Mouse (Mus musculus) embryonic fibroblast, embryonic 13.5 days (primary cell): ENCODE measurements at regions not wholly inside any gene's neighbourhood (a gene's known extent, or its start where the extent isn't known, plus 50 kb on each side); places are given as distances from the start of the nearest gene placed in this dataset.

Source experiments
- H3K27ac ChIP-seq: 2 replicates; pipeline ENCODE4 v1.5.1; 2012; ENCODE audit warnings: low read length, control low read depth, inconsistent platforms; ENCODE audit not compliant: insufficient read depth
- H3K4me1 ChIP-seq: 2 replicates; pipeline ENCODE4 v1.6.1; 2011; ENCODE audit warnings: low read length; ENCODE audit not compliant: control insufficient read depth, insufficient read depth
- H3K4me3 ChIP-seq: 2 replicates; pipeline ENCODE4 v1.5.1; 2011; ENCODE audit warnings: mild to moderate bottlenecking, control low read depth, low read length; ENCODE audit not compliant: insufficient read depth
- CTCF ChIP-seq: IDR thresholded peaks from 2 replicates; pipeline ENCODE4 v1.5.1; 2011; ENCODE audit warnings: mild to moderate bottlenecking, control low read depth, low read length, moderate library complexity, borderline replicate concordance; ENCODE audit not compliant: insufficient read depth
- POLR2A ChIP-seq: IDR thresholded peaks from 2 replicates; pipeline ENCODE4 v1.6.1; 2011; ENCODE audit warnings: low read depth, mild to moderate bottlenecking, control low read depth, low read length, moderate library complexity

GRCm38 (mm10) chr10:37249511-37249910, 110.8 kb upstream of the Marcks start:
- TF ChIP-seq CTCF (no peak), POLR2A (no peak)
- Histone ChIP-seq H3K4me1 (no peaks in the 10 kb centered on the region), H3K4me3 (no peak overlapping the region), H3K27ac (0 out of 2 replicates have a peak overlapping the region, but pooled peaks have one; percentile 31)

GRCm38 (mm10) chr10:37247121-37247520, 108.4 kb upstream of the Marcks start:
- Histone ChIP-seq H3K4me1 (no peaks in the 10 kb centered on the region; the same call in 1 of the 2 replicates), H3K27ac (no peak overlapping the region), H3K4me3 (no peak overlapping the region)
- no peak for TF ChIP-seq CTCF
- no peak for TF ChIP-seq POLR2A

GRCm38 (mm10) chr10:37243136-37243535, 104.4 kb upstream of the Marcks start:
- TF ChIP-seq CTCF (no peak), POLR2A (no peak)
- Histone ChIP-seq H3K4me3 (no peak overlapping the region), H3K4me1 (peaks cover 9% of the 10 kb centered on the region), H3K27ac (no peak overlapping the region)

GRCm38 (mm10) chr10:37241821-37242263, 103.1 kb upstream of the Marcks start:
- no peak overlapping the region for H3K4me3 ChIP-seq
- peak overlapping the region; percentile 95 for H3K27ac ChIP-seq
- H3K4me1 ChIP-seq: peaks cover 9% of the 10 kb centered on the region
- TF ChIP-seq POLR2A (no peak), CTCF (no peak)

- TF ChIP-seq CTCF (no peak), POLR2A (0 out of 2 replicates have a peak, but pooled peaks have one; percentile 16)
Observed at GRCm38 (mm10) chr10:37240634-37241033, 101.9 kb upstream of the Marcks start.

GRCm38 (mm10) chr10:37240201-37240600, 101.5 kb upstream of the Marcks start:
- TF ChIP-seq POLR2A: no peak
- no peak for TF ChIP-seq CTCF
- H3K27ac ChIP-seq: peak overlapping the region; percentile 95

More at GRCm38 (mm10) chr10:37240634-37241033, 101.9 kb upstream of the Marcks start:
- Histone ChIP-seq H3K4me3 (no peak overlapping the region), H3K4me1 (peaks cover 11% of the 10 kb centered on the region), H3K27ac (peak overlapping the region; percentile 95)

GRCm38 (mm10) chr10:37236001-37236822, 97.5 kb upstream of the Marcks start:
- H3K27ac ChIP-seq: no peak overlapping the region; the same call in 1 of the 2 replicates
- no peak for TF ChIP-seq CTCF
- no peak for TF ChIP-seq POLR2A
- peaks cover 16% of the 10 kb centered on the region for H3K4me1 ChIP-seq
- no peak overlapping the region for H3K4me3 ChIP-seq

More at GRCm38 (mm10) chr10:37240201-37240600, 101.5 kb upstream of the Marcks start:
- Histone ChIP-seq H3K4me1 (peaks cover 12% of the 10 kb centered on the region), H3K4me3 (no peak overlapping the region)

- TF ChIP-seq POLR2A (no peak), CTCF (no peak)
- Histone ChIP-seq H3K4me3 (no peak overlapping the region), H3K27ac (peak overlapping the region; percentile 22; the same call in 1 of the 2 replicates), H3K4me1 (peaks cover 17% of the 10 kb centered on the region)
Observed at GRCm38 (mm10) chr10:37231936-37232556, 93.3 kb upstream of the Marcks start.

GRCm38 (mm10) chr10:37231159-37231558, 92.4 kb upstream of the Marcks start:
- peaks cover 15% of the 10 kb centered on the region for H3K4me1 ChIP-seq
- H3K27ac ChIP-seq: no peak overlapping the region
- no peak overlapping the region for H3K4me3 ChIP-seq
- TF ChIP-seq CTCF (no peak), POLR2A (no peak)
